In genomic region chr7:49741923-49742322, GRCm38 (mm10) we compare ENCODE assay signal across 15 mouse cellular contexts. TPM values are rescaled to one million over a fixed set of nuclear protein-coding genes. Genes with fewer than 3 reads are reported as not detected.
DNase-seq lines count a peak whose midpoint lies in the region; ATAC-seq lines count a peak whose summit lies in the region.
"Had no signal": no experiment of that assay in that cellular context is flagged by ENCODE, and none has a peak within 500 bp of the region (broad histone marks: within the 10 kb centered on the region; RNA-seq: fewer than 3 reads in every experiment).

No protein-coding gene starts in this region.

- H3K4me2 ChIP-seq in kidney, embryonic 15.5 days: 0 out of 2 replicates have a peak overlapping the region, but pooled peaks have one; percentile 7
- H3K4me2 ChIP-seq in embryonic facial prominence, embryonic 11.5 days (ENCODE audit: low read depth, low read length): no peak overlapping the region
- no peak overlapping the region; the same call in 1 of the 2 replicates for H3K4me2 ChIP-seq in midbrain, embryonic 14.5 days (ENCODE audit: low read length)
- H3K4me2 ChIP-seq: limb, embryonic 15.5 days had no signal

- H3K27me3 ChIP-seq in kidney, embryonic 15.5 days: peaks cover 2% of the 10 kb centered on the region; the same call in 1 of the 2 replicates
- no peaks in the 10 kb centered on the region for H3K27me3 ChIP-seq in embryonic facial prominence, embryonic 11.5 days (ENCODE audit: control insufficient read depth, insufficient read depth, low read length)
- peaks cover 37% of the 10 kb centered on the region for H3K27me3 ChIP-seq in midbrain, embryonic 14.5 days (ENCODE audit: control insufficient read depth, insufficient read depth, low read length)
- H3K27me3 ChIP-seq: limb, embryonic 15.5 days had no signal

- ATAC-seq in kidney, embryonic 15.5 days (replicated peaks; ENCODE audit: low FRiP score): no peak
- no peak for ATAC-seq in embryonic facial prominence, embryonic 11.5 days (replicated peaks; ENCODE audit: insufficient number of reproducible peaks, low FRiP score, low TSS enrichment, low read depth)
- ATAC-seq in midbrain, embryonic 14.5 days (ENCODE audit: low FRiP score, low TSS enrichment): peak; percentile 80; the same call in 1 of the 2 replicates

- no peak overlapping the region for H3K27ac ChIP-seq in kidney, embryonic 15.5 days
- no peak overlapping the region for H3K27ac ChIP-seq in embryonic facial prominence, embryonic 11.5 days (replicated peaks; ENCODE audit: low read depth, low read length)
- H3K27ac ChIP-seq in midbrain, embryonic 14.5 days (replicated peaks; ENCODE audit: low read depth, low read length): no peak overlapping the region; the same call in 1 of the 2 replicates
- H3K27ac ChIP-seq: limb, embryonic 15.5 days had no signal

- H3K9me3 ChIP-seq in kidney, embryonic 15.5 days (replicated peaks): no peaks in the 10 kb centered on the region
- no peaks in the 10 kb centered on the region for H3K9me3 ChIP-seq in embryonic facial prominence, embryonic 11.5 days (replicated peaks; ENCODE audit: control insufficient read depth, low read length)
- H3K9me3 ChIP-seq in midbrain, embryonic 14.5 days (ENCODE audit: control insufficient read depth, low read length): no peaks in the 10 kb centered on the region
- H3K9me3 ChIP-seq: limb, embryonic 15.5 days had no signal

- peak; percentile 30 to 40 for DNase-seq in cerebellum, postnatal 10 days
- DNase-seq in cerebellum, postnatal 25 days: no peak
- DNase-seq in kidney, postnatal 25 days: no peak
- peak; percentile 46 for DNase-seq in embryonic facial prominence, embryonic 11.5 days (ENCODE audit: low spot score)
- peak; percentile 59 for DNase-seq in midbrain, embryonic 14.5 days
- no peak for DNase-seq in thymus, postnatal 0 days (ENCODE audit: low spot score)
- no peak for DNase-seq in testis, postnatal 10 days (ENCODE audit: low spot score)
- DNase-seq: cerebellum, adult 11-12 months; heart, postnatal 4 days; kidney, adult 18-20 months; lung, adult 2 months; right cerebral cortex, postnatal 14 days; thymus, adult 18-20 months had no signal

- 0 out of 2 replicates have a peak, but pooled peaks cover 5% of the 10 kb centered on the region for H3K4me1 ChIP-seq in kidney, embryonic 15.5 days
- no peaks in the 10 kb centered on the region for H3K4me1 ChIP-seq in embryonic facial prominence, embryonic 11.5 days (ENCODE audit: control insufficient read depth, insufficient read depth, low read length)
- peaks cover 14% of the 10 kb centered on the region for H3K4me1 ChIP-seq in midbrain, embryonic 14.5 days (ENCODE audit: control insufficient read depth, insufficient read depth, low read length)
- H3K4me1 ChIP-seq: limb, embryonic 15.5 days had no signal

- 25% methylated on average over 10 of the region's 10 CpGs for WGBS in kidney, embryonic 15.5 days
- WGBS in embryonic facial prominence, embryonic 11.5 days: 11% methylated on average over 10 of the region's 10 CpGs
- 5% methylated on average over 10 of the region's 10 CpGs for WGBS in midbrain, embryonic 14.5 days

- no peak overlapping the region for H3K4me3 ChIP-seq in kidney, embryonic 15.5 days (replicated peaks)
- H3K4me3 ChIP-seq in embryonic facial prominence, embryonic 11.5 days (ENCODE audit: low read depth, low read length): no peak overlapping the region
- H3K4me3 ChIP-seq in midbrain, embryonic 14.5 days (replicated peaks; ENCODE audit: low read depth, low read length): no peak overlapping the region
- H3K4me3 ChIP-seq: limb, embryonic 15.5 days had no signal

- H3K9ac ChIP-seq in kidney, embryonic 15.5 days: no peak overlapping the region
- no peak overlapping the region for H3K9ac ChIP-seq in embryonic facial prominence, embryonic 11.5 days (replicated peaks; ENCODE audit: low read length)
- no peak overlapping the region for H3K9ac ChIP-seq in midbrain, embryonic 14.5 days (replicated peaks; ENCODE audit: low read length)
- H3K9ac ChIP-seq: limb, embryonic 15.5 days had no signal

- H3K36me3 ChIP-seq in kidney, embryonic 15.5 days: no peaks in the 10 kb centered on the region
- no peaks in the 10 kb centered on the region for H3K36me3 ChIP-seq in embryonic facial prominence, embryonic 11.5 days (replicated peaks; ENCODE audit: control insufficient read depth, insufficient read depth, low read depth, low read length)
- H3K36me3 ChIP-seq in midbrain, embryonic 14.5 days (ENCODE audit: control insufficient read depth, insufficient read depth, low read length): no peaks in the 10 kb centered on the region
- H3K36me3 ChIP-seq: limb, embryonic 15.5 days had no signal

RNA-seq across cellular contexts. Expression of gene Htatip2, which starts 17.0 kb away (rescaled TPM):
- 8.3 and 8.6 TPM in 2 replicates for polyA plus RNA-seq in kidney, embryonic 15.5 days (2015; fragmentation: Nextera tagmentation; extraction: Ambion mirVana)
- polyA plus RNA-seq in embryonic facial prominence, embryonic 11.5 days (2014; fragmentation: Nextera tagmentation; extraction: Ambion mirVana): 4.4 and 5.6 TPM in 2 replicates
- polyA plus RNA-seq in midbrain, embryonic 14.5 days (2014; fragmentation: Nextera tagmentation; extraction: Ambion mirVana): 2.2 and 2.7 TPM in 2 replicates
- 35.2 and 37.9 TPM in 2 replicates for polyA plus RNA-seq in thymus, postnatal 0 days (2015; fragmentation: Nextera tagmentation; extraction: Ambion mirVana)

RNA-seq across cellular contexts. Expression of gene Prmt3, which starts 36.2 kb away (rescaled TPM):
- 62.5 and 65.8 TPM in 2 replicates for polyA plus RNA-seq in kidney, embryonic 15.5 days (2015; fragmentation: Nextera tagmentation; extraction: Ambion mirVana)
- polyA plus RNA-seq in embryonic facial prominence, embryonic 11.5 days (2014; fragmentation: Nextera tagmentation; extraction: Ambion mirVana): 63.1 and 63.8 TPM in 2 replicates
- polyA plus RNA-seq in midbrain, embryonic 14.5 days (2014; fragmentation: Nextera tagmentation; extraction: Ambion mirVana): 47.6 and 60.8 TPM in 2 replicates
- polyA plus RNA-seq in thymus, postnatal 0 days (2015; fragmentation: Nextera tagmentation; extraction: Ambion mirVana): 51.0 and 51.7 TPM in 2 replicates

Comparison
In these comparisons a context has a peak if more than half of its experiments do, and no peak if none do; other contexts are left out.
1. DNase-seq: peak in cerebellum, postnatal 10 days (2 of 2), embryonic facial prominence, embryonic 11.5 days (single experiment) and midbrain, embryonic 14.5 days (single experiment); none in cerebellum, postnatal 25 days (0 of 2), kidney, postnatal 25 days (0 of 2), thymus, postnatal 0 days (single experiment) and testis, postnatal 10 days (single experiment).